Mouse (Mus musculus) 416B (cell line): ENCODE results near the gene Rnf141.
A peak's percentile ranks its signal among the peaks of the same experiment; 100 is the strongest.

Experiments
- DNase-seq: peaks from one replicate; pipeline ENCODE4 v3.0.0; 2011; ENCODE audit warnings: low read depth

The Rnf141 gene

GRCm38 (mm10) chr7:110794722-110795121, 49.5 kb downstream of the Rnf141 start:
- no peak for DNase-seq

DNA sequence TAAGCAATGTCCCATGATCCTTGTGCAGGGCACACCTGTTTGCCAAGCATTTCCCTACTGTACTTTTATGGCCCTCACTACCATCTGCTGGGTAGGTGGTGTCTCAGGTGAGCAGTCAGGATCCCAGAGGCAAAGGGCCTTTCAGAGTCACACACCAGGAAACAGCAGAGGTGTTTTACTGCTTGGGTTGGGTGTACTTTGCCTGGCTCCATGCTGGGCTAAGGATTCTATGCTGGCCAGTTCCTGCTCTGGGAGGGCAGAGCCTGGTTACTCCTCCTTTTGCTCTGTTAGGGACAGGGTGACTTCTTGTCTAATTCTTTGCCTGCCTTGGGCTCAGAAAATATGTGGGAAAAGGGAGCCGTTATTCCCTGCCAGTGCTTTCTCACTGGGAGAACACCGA, 51.4 kb downstream of the Rnf141 start:
- DNase-seq, result no peak

- DNase-seq, result no peak
Observed at GRCm38 (mm10) chr7:110792201-110792600, 52.1 kb downstream of the Rnf141 start.

GRCm38 (mm10) chr7:110790878-110791277, 53.4 kb downstream of the Rnf141 start:
- DNase-seq, result no peak

DNA sequence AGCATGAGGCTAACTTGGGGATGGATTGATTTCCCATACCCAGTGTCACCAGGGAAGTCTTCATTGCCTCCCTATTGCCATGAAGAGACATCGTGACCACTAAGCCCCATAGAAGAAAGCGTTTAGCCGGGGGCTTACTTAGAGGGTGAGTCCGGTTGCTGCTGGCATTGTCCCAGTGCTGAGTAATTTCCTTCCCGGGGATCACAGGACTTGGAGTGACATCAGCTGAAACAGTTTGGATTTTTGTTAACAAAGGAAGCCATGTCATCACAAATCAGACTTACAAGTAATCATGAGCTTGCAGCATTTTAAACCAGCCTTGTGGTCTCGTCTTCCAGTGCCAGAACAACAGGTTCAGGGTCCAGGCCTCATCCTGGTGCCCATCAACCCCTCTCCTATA, 56.9 kb downstream of the Rnf141 start:
- DNase-seq, result peak; percentile 61

GRCm38 (mm10) chr7:110785741-110786146, 58.5 kb downstream of the Rnf141 start:
- DNase-seq, result no peak

DNA sequence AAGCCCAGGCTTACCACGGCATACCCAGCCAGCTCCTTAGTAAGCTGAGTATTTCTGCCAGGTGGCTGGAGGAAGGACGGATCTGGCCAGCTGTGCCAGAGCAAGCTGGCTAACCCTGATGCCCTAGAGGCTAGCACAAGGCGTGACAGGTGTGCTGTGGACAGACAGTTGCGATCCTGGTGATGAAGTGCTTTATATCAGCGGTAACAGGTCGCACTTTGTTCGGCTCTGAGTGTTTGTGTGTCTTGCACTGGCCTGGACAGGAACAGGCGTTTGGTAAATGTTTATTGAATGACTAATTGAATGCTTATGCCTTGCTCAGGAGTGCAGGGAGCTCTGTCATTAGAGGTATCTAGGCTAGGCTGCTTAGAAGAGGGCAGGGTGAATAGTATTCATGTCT, 59.3 kb downstream of the Rnf141 start:
- DNase-seq, result no peak

DNA sequence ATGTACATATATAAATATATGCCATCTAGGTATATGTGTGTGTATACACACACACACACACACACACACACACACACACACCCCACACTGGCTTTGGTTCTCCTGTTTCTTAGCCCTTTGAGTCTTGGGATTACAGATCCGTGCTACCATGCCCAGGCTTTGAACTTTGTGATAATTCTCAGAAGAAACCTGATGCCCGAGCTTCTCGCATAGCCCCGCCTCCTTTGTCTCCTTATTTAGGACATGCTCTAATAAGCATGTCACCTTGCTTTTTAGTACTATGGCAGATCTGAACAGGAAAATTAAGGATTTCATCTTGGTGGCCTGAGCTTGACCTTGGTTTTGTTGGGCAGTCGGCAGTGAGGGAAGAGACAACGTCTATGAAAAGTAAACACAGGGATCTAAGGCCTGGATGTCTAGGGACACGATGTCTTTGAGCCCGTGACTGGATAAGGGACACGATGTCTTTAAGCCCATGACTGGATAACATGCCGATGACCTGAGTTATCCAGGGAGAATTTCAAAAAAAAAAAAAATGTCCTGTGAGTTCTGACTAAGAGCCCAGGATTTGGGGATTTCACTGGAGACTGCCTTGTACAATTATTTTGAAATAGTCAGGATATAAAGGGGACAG, 61.3 kb downstream of the Rnf141 start:
- no peak for DNase-seq

DNA sequence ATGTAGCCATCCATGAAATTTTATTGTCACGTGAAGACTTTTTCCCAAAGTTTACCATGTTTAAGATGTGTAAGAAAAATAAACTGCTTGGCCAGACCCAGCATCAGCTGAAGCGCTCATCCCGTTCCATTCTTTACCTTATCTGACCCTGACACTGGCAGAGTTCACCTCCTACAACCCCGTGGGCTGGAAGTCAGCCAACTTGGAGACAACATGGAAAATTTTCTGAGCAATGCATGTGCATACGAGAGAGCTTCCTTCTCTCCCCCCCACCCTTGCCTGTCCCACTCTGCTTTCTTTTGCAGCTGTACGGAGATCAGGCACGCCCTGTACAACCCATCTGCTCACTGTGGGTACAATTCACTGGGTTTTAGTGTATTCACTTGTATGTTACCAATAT, 62.1 kb downstream of the Rnf141 start:
- DNase-seq, result no peak

DNA sequence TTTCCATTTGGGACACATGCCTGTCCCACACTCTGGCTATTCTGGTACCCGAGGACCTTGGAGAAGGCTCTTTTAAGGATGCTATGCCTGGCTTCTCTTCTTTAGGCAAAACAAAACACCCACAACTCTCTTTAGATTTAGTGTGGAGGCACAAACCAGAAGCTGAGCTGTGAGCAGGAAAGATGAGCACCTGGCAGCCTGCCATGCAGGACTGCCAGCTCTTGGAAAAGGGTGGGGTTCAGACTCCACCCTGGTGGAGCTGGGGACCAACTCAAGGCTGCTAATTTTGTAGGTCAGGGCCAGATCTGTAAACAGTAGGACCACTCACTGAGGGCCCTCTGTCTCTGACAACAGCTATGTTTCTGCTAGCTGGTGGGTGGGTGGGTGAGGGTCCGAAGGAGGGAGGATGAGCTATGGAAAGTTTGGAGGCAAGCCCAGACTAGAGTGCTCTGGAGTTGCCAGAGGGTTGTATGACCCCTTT, 63.0 kb downstream of the Rnf141 start:
- no peak for DNase-seq

DNA sequence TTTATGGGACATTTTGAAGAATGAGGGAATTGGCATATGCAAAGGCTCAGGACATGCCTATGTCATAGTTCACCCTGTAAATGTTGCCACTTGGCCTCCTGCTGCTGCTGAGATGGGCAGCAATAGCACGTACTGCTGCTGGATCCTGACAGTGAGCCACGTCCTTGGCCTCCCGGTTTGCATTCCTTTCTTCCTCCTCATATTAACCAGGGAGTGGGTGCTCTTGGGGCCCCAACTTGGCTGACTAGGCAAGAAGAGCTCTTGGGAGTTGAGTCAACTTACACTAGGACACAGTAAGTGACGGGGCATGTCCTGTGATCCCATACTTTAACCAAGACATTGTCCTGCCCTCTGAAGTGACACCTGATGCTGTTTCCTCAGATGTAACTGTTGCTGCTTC, 63.7 kb downstream of the Rnf141 start:
- no peak for DNase-seq

- no peak for DNase-seq
Observed at GRCm38 (mm10) chr7:110779605-110780111, 64.6 kb downstream of the Rnf141 start.

GRCm38 (mm10) chr7:110778933-110779332, 65.3 kb downstream of the Rnf141 start:
- DNase-seq, result no peak

DNA sequence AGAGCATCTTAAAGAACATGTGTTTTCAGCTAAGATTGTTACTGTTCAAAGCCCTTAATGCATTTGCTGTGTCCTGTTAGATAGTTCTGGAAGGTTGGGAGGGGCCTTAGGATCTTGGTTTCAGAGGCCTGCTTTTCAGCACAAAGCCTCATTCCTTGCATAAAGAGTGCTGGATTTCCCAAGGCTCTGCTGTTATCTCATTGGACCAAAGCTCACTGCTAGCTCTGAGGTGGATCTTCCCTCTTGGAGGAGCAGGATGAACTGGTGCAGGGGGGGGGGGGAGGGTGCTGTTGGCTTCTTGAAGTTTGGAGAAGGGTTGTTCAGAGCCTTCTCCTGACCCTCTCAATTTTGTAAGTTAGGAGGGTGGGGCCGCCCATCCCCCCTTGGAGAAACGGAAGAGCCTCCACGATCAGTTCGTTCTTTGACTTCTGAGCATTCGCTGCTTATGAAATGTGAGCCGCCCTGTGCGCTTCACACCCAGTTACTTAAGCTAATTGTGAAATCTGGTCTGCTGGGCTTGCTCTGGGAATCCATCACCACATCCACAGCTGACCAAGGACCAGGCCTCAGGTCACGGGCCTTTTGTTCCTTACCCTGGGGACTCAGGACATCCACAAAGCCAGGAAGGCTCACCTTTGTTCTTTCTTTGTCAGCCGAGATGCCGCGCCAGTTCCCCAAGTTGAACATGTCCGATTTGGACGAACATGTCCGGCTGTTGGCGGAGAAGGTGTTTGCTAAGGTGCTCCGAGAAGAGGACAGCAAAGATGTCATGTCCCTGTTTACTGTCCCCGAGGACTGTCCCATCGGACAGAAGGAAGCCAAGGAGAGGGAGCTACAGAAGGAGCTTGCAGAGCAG, 66.9 kb downstream of the Rnf141 start:
- no peak for DNase-seq

- DNase-seq, result no peak
Observed at GRCm38 (mm10) chr7:110774674-110775073, 69.6 kb downstream of the Rnf141 start.

DNA sequence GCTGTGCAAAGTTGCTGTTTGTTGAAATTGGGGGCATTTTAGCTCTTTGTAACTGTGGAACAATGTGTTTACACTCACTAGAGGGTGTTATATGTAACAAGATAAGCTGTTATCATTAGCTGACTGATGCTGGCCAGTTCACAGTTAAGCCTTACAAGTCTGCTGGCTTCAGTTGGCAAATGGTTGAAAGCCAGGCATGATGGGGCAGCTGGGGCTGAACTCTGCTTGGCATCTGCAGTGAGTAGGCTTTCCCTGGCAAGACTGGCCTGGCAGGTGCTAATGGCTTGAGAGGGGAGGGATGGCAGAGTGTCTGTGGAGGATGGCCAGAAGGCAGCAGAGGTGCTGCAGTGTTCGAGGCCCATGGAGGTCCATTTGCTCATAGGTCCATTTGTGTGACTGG, 70.2 kb downstream of the Rnf141 start:
- DNase-seq, result no peak

- DNase-seq, result no peak
Observed at GRCm38 (mm10) chr7:110773204-110774002, 70.9 kb downstream of the Rnf141 start.

DNA sequence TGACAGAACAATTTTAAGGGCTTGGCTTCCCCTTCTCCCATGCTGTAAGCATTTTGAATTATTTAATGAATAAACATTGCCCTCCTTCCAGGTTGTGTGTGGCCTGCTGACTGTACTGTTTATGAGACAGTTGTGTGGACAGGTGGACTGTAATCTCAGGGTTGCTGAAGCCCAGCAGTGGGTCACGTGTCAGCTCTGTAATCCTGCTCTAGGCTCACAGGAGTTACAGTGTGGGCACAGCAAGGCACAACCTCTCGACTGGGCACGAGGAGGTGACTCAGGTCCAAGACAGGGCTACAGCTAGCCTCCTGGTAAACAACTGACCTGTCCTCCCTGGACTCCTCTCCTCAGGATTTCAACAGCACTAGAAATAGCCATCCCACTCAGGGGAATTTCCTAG, 71.9 kb downstream of the Rnf141 start:
- DNase-seq, result no peak

GRCm38 (mm10) chr7:110770949-110771348, 73.3 kb downstream of the Rnf141 start:
- DNase-seq, result no peak

DNA sequence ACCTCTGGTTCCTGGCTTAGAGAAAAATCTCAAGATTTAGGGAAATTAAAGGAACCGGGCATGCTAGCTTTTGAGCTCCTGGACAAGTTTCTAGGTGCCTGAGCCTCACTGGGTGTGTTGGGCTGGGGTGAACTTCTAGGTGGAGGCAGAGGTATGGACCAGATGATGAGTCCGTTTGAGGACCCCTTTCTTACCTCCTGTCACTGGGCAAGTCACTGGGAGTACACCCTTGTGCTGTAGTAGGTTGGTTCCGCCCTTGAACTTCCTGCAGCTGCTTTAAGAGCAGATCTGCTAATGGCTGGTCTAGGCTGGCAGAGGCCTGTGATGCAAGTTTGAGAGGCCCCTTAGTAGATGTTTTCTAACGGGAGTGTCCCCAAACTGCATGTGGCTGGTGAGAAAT, 75.2 kb downstream of the Rnf141 start:
- no peak for DNase-seq

GRCm38 (mm10) chr7:110768451-110769064, 75.7 kb downstream of the Rnf141 start:
- DNase-seq, result no peak

GRCm38 (mm10) chr7:110768001-110768400, 76.3 kb downstream of the Rnf141 start, which contains the start of gene Ampd3:
Gene Ampd3 (plus strand): TSS chr7:110768206.
- no peak for DNase-seq
